Mouse (Mus musculus): ENCODE results near the gene Tmem9.
A peak's percentile ranks its signal among the peaks of the same experiment; 100 is the strongest.

Gene Tmem9

GRCm38 (mm10) chr1:136031697-136032096 lies 23.7 kb downstream of the Tmem9 start:
- DNase-seq (ENCODE audit: low read depth): no peak

GRCm38 (mm10) chr1:136032961-136033360 lies 25.0 kb downstream of the Tmem9 start:
- DNase-seq (ENCODE audit: low read depth): no peak

GRCm38 (mm10) chr1:136038746-136039538 lies 31.0 kb downstream of the Tmem9 start:
- DNase-seq (ENCODE audit: low read depth): no peak

- no peak for DNase-seq (ENCODE audit: low read depth)
Observed at GRCm38 (mm10) chr1:136040452-136040851, 32.5 kb downstream of the Tmem9 start.

- no peak for DNase-seq (ENCODE audit: low read depth)
Observed at GRCm38 (mm10) chr1:136040874-136041273, 32.9 kb downstream of the Tmem9 start.

GRCm38 (mm10) chr1:136045774-136046173 lies 37.8 kb downstream of the Tmem9 start:
- peak; percentile 43 for DNase-seq (ENCODE audit: low read depth)

- DNase-seq (ENCODE audit: low read depth): peak; percentile 32
Observed at GRCm38 (mm10) chr1:136047432-136047831, 39.5 kb downstream of the Tmem9 start.

- DNase-seq (ENCODE audit: low read depth): no peak
Observed at GRCm38 (mm10) chr1:136047894-136048293, 39.9 kb downstream of the Tmem9 start.

- DNase-seq (ENCODE audit: low read depth): peak; percentile 54
Observed at GRCm38 (mm10) chr1:136050312-136051012, 42.5 kb downstream of the Tmem9 start, which contains the start of gene Ascl5. Ascl5 (plus strand) TSS chr1:136050804.

GRCm38 (mm10) chr1:136051013-136051315 lies 43.0 kb downstream of the Tmem9 start:
- DNase-seq (ENCODE audit: low read depth): no peak

GRCm38 (mm10) chr1:136051465-136051864 lies 43.5 kb downstream of the Tmem9 start:
- peak; percentile 48 for DNase-seq (ENCODE audit: low read depth)

- DNase-seq (ENCODE audit: low read depth): no peak
Observed at GRCm38 (mm10) chr1:136052547-136052946, 44.6 kb downstream of the Tmem9 start, which contains the start of gene Cacna1s. Cacna1s (plus strand) TSS chr1:136052750.

- no peak for DNase-seq (ENCODE audit: low read depth)
Observed at GRCm38 (mm10) chr1:136055771-136056170, 47.8 kb downstream of the Tmem9 start.

GRCm38 (mm10) chr1:136058594-136058993 lies 50.6 kb downstream of the Tmem9 start:
- DNase-seq (ENCODE audit: low read depth): no peak

GRCm38 (mm10) chr1:136061041-136061789 lies 53.3 kb downstream of the Tmem9 start:
- DNase-seq (ENCODE audit: low read depth): no peak

GRCm38 (mm10) chr1:136061790-136062141 lies 53.8 kb downstream of the Tmem9 start:
- no peak for DNase-seq (ENCODE audit: low read depth)

- no peak for DNase-seq (ENCODE audit: low read depth)
Observed at GRCm38 (mm10) chr1:136063991-136064390, 56.0 kb downstream of the Tmem9 start.

- DNase-seq (ENCODE audit: low read depth): no peak
Observed at GRCm38 (mm10) chr1:136066621-136067020, 58.7 kb downstream of the Tmem9 start.

GRCm38 (mm10) chr1:136067579-136067978 lies 59.6 kb downstream of the Tmem9 start:
- no peak for DNase-seq (ENCODE audit: low read depth)

GRCm38 (mm10) chr1:136076086-136076485 lies 68.1 kb downstream of the Tmem9 start:
- peak; percentile 53 for DNase-seq (ENCODE audit: low read depth)

- DNase-seq (ENCODE audit: low read depth): no peak
Observed at GRCm38 (mm10) chr1:136077656-136078055, 69.7 kb downstream of the Tmem9 start.

GRCm38 (mm10) chr1:136081161-136081560 lies 73.2 kb downstream of the Tmem9 start:
- DNase-seq (ENCODE audit: low read depth): no peak

All from 416B (cell line).